Mouse (Mus musculus) forebrain, embryonic 13.5 days (tissue): ENCODE results near the gene Angptl7. TPM values are rescaled to one million over a fixed set of nuclear protein-coding genes. Genes with fewer than 3 reads are reported as not detected.
A peak's percentile ranks its signal among the peaks of the same experiment; 100 is the strongest.

Experiments used
- ATAC-seq: fragments of 200-750 bp; cut with Nextera tagmentation; 2 replicates; pipeline ENCODE4 v1.8.0; 2017
- H3K27ac ChIP-seq: fragments of 300-500 bp; sonication (generic); 2 replicates; pipeline ENCODE4 v1.5.1; 2015; ENCODE audit warnings: inconsistent platforms, mild to moderate bottlenecking, moderate library complexity
- H3K27me3 ChIP-seq: fragments of 300-500 bp; sonication (generic); 2 replicates; pipeline ENCODE4 v1.6.1; 2015; ENCODE audit warnings: mild to moderate bottlenecking, inconsistent platforms
- H3K36me3 ChIP-seq: fragments of 300-500 bp; sonication (generic); 2 replicates; pipeline ENCODE4 v1.6.1; 2015; ENCODE audit warnings: mild to moderate bottlenecking, inconsistent platforms; ENCODE audit not compliant: poor library complexity, severe bottlenecking
- H3K4me1 ChIP-seq: fragments of 300-500 bp; sonication (generic); 2 replicates; pipeline ENCODE4 v1.6.1; 2015; ENCODE audit warnings: inconsistent platforms
- H3K4me2 ChIP-seq: fragments of 300-500 bp; sonication (generic); 2 replicates; pipeline ENCODE4 v1.6.1; 2015; ENCODE audit warnings: inconsistent platforms, mild to moderate bottlenecking, moderate library complexity
- H3K4me3 ChIP-seq: fragments of 300-500 bp; sonication (generic); 2 replicates; pipeline ENCODE4 v1.5.1; 2015; ENCODE audit warnings: mild to moderate bottlenecking, inconsistent platforms
- H3K9ac ChIP-seq: fragments of 300-500 bp; sonication (generic); 2 replicates; pipeline ENCODE4 v1.6.1; 2015; ENCODE audit warnings: mild to moderate bottlenecking, inconsistent platforms
- H3K9me3 ChIP-seq: fragments of 300-500 bp; sonication (generic); replicated peaks from 2 replicates; pipeline ENCODE4 v1.6.1; 2016; ENCODE audit warnings: inconsistent platforms
- WGBS: fragments of 180-500 bp; shearing (Covaris S2); methylation state at CpG from one replicate; pipeline ENCODE4 v1.1.7; 2015; 5-methylcytosine and 5-hydroxymethylcytosine counted together
- polyA plus RNA-seq: library from polyadenylated mRNA; unstranded; fragments of >200 nt; fragmentation: Nextera tagmentation; extraction: Ambion mirVana; gene quantifications from 2 replicates; pipeline ENCODE4 v1.2.1, GENCODE M21; 2015

Gene Angptl7
- polyA plus RNA-seq, 1 experiment from 2014 or later, result 0.41 TPM

GRCm38 (mm10) chr4:148515313-148515712, 15.1 kb upstream of the Angptl7 start:
- no peak for ATAC-seq
- Histone ChIP-seq H3K27ac (no peak overlapping the region), H3K27me3 (no peaks in the 10 kb centered on the region), H3K4me1 (peaks cover 16% of the 10 kb centered on the region), H3K9ac (no peak overlapping the region), H3K9me3 (no peaks in the 10 kb centered on the region), H3K36me3 (peaks cover 90% of the 10 kb centered on the region), H3K4me2 (no peak overlapping the region), H3K4me3 (no peak overlapping the region)
- WGBS, result 90% methylated on average over 2 of the region's 2 CpGs

GRCm38 (mm10) chr4:148513021-148513559, 12.8 kb upstream of the Angptl7 start:
- WGBS, result 77% methylated on average over 6 of the region's 6 CpGs
- peaks cover 86% of the 10 kb centered on the region for H3K36me3 ChIP-seq
- ATAC-seq, result peak; percentile 50; the same call in 1 of the 2 replicates

GRCm38 (mm10) chr4:148511334-148511733, 11.1 kb upstream of the Angptl7 start:
- no peak for ATAC-seq
- no peaks in the 10 kb centered on the region for H3K27me3 ChIP-seq

More at GRCm38 (mm10) chr4:148513021-148513559, 12.8 kb upstream of the Angptl7 start:
- Histone ChIP-seq H3K27ac (no peak overlapping the region; the same call in 1 of the 2 replicates), H3K4me2 (no peak overlapping the region), H3K4me3 (no peak overlapping the region), H3K9ac (no peak overlapping the region), H3K4me1 (peaks cover 8% of the 10 kb centered on the region), H3K27me3 (no peaks in the 10 kb centered on the region), H3K9me3 (no peaks in the 10 kb centered on the region)

GRCm38 (mm10) chr4:148510691-148511090, 10.4 kb upstream of the Angptl7 start:
- Histone ChIP-seq H3K4me2 (no peak overlapping the region), H3K9ac (no peak overlapping the region), H3K4me1 (no peaks in the 10 kb centered on the region; the same call in 1 of the 2 replicates), H3K4me3 (no peak overlapping the region), H3K9me3 (no peaks in the 10 kb centered on the region), H3K27ac (no peak overlapping the region), H3K36me3 (peaks cover 81% of the 10 kb centered on the region), H3K27me3 (no peaks in the 10 kb centered on the region)
- no peak for ATAC-seq
- WGBS, result 93% methylated on average over 4 of the region's 4 CpGs

More at GRCm38 (mm10) chr4:148511334-148511733, 11.1 kb upstream of the Angptl7 start:
- H3K36me3 ChIP-seq, result peaks cover 81% of the 10 kb centered on the region
- H3K4me3 ChIP-seq, result no peak overlapping the region
- H3K9me3 ChIP-seq, result no peaks in the 10 kb centered on the region
- no peaks in the 10 kb centered on the region; the same call in 1 of the 2 replicates for H3K4me1 ChIP-seq
- 99% methylated on average over 4 of the region's 4 CpGs for WGBS
- no peak overlapping the region for H3K9ac ChIP-seq
- H3K4me2 ChIP-seq, result no peak overlapping the region
- no peak overlapping the region for H3K27ac ChIP-seq

GRCm38 (mm10) chr4:148509450-148510084, 9.3 kb upstream of the Angptl7 start:
- Histone ChIP-seq H3K4me3 (no peak overlapping the region), H3K9ac (no peak overlapping the region), H3K4me1 (no peaks in the 10 kb centered on the region; the same call in 1 of the 2 replicates), H3K4me2 (no peak overlapping the region), H3K27me3 (no peaks in the 10 kb centered on the region), H3K9me3 (no peaks in the 10 kb centered on the region), H3K27ac (no peak overlapping the region), H3K36me3 (peaks cover 76% of the 10 kb centered on the region)
- 92% methylated on average over 8 of the region's 8 CpGs for WGBS
- ATAC-seq, result no peak

- peaks cover 75% of the 10 kb centered on the region for H3K36me3 ChIP-seq
These were observed 8.0 kb upstream of the Angptl7 start for GRCm38 (mm10) chr4:148508084-148508849.

GRCm38 (mm10) chr4:148507585-148507984, 7.3 kb upstream of the Angptl7 start:
- Histone ChIP-seq H3K9ac (no peak overlapping the region), H3K27me3 (no peaks in the 10 kb centered on the region), H3K4me2 (no peak overlapping the region), H3K27ac (no peak overlapping the region), H3K9me3 (no peaks in the 10 kb centered on the region), H3K4me3 (no peak overlapping the region), H3K4me1 (0 out of 2 replicates have a peak, but pooled peaks cover 5% of the 10 kb centered on the region), H3K36me3 (peaks cover 72% of the 10 kb centered on the region)
- no peak for ATAC-seq
- 89% methylated on average over 5 of the region's 5 CpGs for WGBS

More at GRCm38 (mm10) chr4:148508084-148508849, 8.0 kb upstream of the Angptl7 start:
- peaks cover 5% of the 10 kb centered on the region; the same call in 1 of the 2 replicates for H3K4me1 ChIP-seq
- H3K4me3 ChIP-seq, result no peak overlapping the region
- H3K4me2 ChIP-seq, result no peak overlapping the region
- H3K9ac ChIP-seq, result no peak overlapping the region
- no peaks in the 10 kb centered on the region for H3K27me3 ChIP-seq
- no peaks in the 10 kb centered on the region for H3K9me3 ChIP-seq
- ATAC-seq, result no peak
- WGBS, result 95% methylated on average over 14 of the region's 14 CpGs
- no peak overlapping the region for H3K27ac ChIP-seq

- Histone ChIP-seq H3K4me2 (no peak overlapping the region), H3K9me3 (no peaks in the 10 kb centered on the region), H3K4me1 (0 out of 2 replicates have a peak, but pooled peaks cover 5% of the 10 kb centered on the region), H3K4me3 (no peak overlapping the region), H3K27me3 (no peaks in the 10 kb centered on the region), H3K27ac (peak overlapping the region; percentile 33; the same call in 1 of the 2 replicates), H3K36me3 (peaks cover 80% of the 10 kb centered on the region), H3K9ac (no peak overlapping the region)
- peak; percentile 45; the same call in 1 of the 2 replicates for ATAC-seq
- WGBS, result 65% methylated on average over 8 of the region's 8 CpGs
These were observed 4.3 kb upstream of the Angptl7 start for GRCm38 (mm10) chr4:148504497-148504959.

GRCm38 (mm10) chr4:148495874-148496689, 4.2 kb downstream of the Angptl7 start:
- Histone ChIP-seq H3K36me3 (peaks cover 85% of the 10 kb centered on the region), H3K4me2 (no peak overlapping the region), H3K27ac (peak overlapping the region; percentile 63), H3K4me3 (no peak overlapping the region), H3K4me1 (peaks cover 12% of the 10 kb centered on the region), H3K27me3 (no peaks in the 10 kb centered on the region), H3K9me3 (no peaks in the 10 kb centered on the region), H3K9ac (no peak overlapping the region)
- WGBS, result 71% methylated on average over 25 of the region's 25 CpGs
- ATAC-seq, result peak; percentile 91

- H3K9ac ChIP-seq, result no peak overlapping the region
- peaks cover 12% of the 10 kb centered on the region for H3K4me1 ChIP-seq
- H3K36me3 ChIP-seq, result peaks cover 85% of the 10 kb centered on the region
- no peak overlapping the region for H3K4me3 ChIP-seq
- H3K9me3 ChIP-seq, result no peaks in the 10 kb centered on the region
- 93% methylated on average over 6 of the region's 6 CpGs for WGBS
- H3K4me2 ChIP-seq, result no peak overlapping the region
- no peaks in the 10 kb centered on the region for H3K27me3 ChIP-seq
- H3K27ac ChIP-seq, result peak overlapping the region; percentile 63; the same call in 1 of the 2 replicates
- ATAC-seq, result no peak
These were observed 5.1 kb downstream of the Angptl7 start for GRCm38 (mm10) chr4:148495160-148495559.

- no peak overlapping the region for H3K4me3 ChIP-seq
- H3K9ac ChIP-seq, result no peak overlapping the region
- no peak overlapping the region for H3K4me2 ChIP-seq
- H3K9me3 ChIP-seq, result no peaks in the 10 kb centered on the region
- WGBS, result 86% methylated on average over 7 of the region's 7 CpGs
- peaks cover 89% of the 10 kb centered on the region for H3K36me3 ChIP-seq
- H3K27me3 ChIP-seq, result no peaks in the 10 kb centered on the region
- ATAC-seq, result peak; percentile 39; the same call in 1 of the 2 replicates
- H3K4me1 ChIP-seq, result peaks cover 10% of the 10 kb centered on the region
- no peak overlapping the region for H3K27ac ChIP-seq
These were observed 8.8 kb downstream of the Angptl7 start for GRCm38 (mm10) chr4:148491448-148491847.
